Mouse (Mus musculus): ENCODE data around the gene Arl6ip5.

Arl6ip5 gene

GRCm38 (mm10) chr6:97275760-97276159, 65.3 kb downstream of the Arl6ip5 start:
- no peak for DNase-seq

- DNase-seq: no peak
These were observed 65.9 kb downstream of the Arl6ip5 start for GRCm38 (mm10) chr6:97276366-97276765.

GRCm38 (mm10) chr6:97276890-97277497, 66.5 kb downstream of the Arl6ip5 start:
- no peak for DNase-seq

- peak; percentile 59 to 66 for DNase-seq
These were observed 67.7 kb downstream of the Arl6ip5 start for GRCm38 (mm10) chr6:97278014-97278787.

GRCm38 (mm10) chr6:97278878-97279277, 68.4 kb downstream of the Arl6ip5 start:
- no peak for DNase-seq
